ENCODE assay signal across 7 mouse cellular contexts in genomic region chr17:25507799-25508198, GRCm38 (mm10). TPM values are rescaled to one million over a fixed set of nuclear protein-coding genes. Genes with fewer than 3 reads are reported as not detected.
DNase-seq lines count a peak whose midpoint lies in the region; ATAC-seq lines count a peak whose summit lies in the region.

No protein-coding gene starts in this region.

- no peak overlapping the region for H3K4me2 ChIP-seq in forebrain, embryonic 14.5 days (ENCODE audit: low read length)
- H3K4me2 ChIP-seq in hindbrain, embryonic 16.5 days (ENCODE audit: low read length), result no peak overlapping the region

- ATAC-seq in forebrain, embryonic 14.5 days, result peak; percentile 12; the same call in 1 of the 2 replicates
- ATAC-seq in hindbrain, embryonic 16.5 days, result peak; percentile 64

- no peak overlapping the region for H3K4me3 ChIP-seq in forebrain, embryonic 14.5 days (ENCODE audit: low read depth, low read length)
- H3K4me3 ChIP-seq in hindbrain, embryonic 16.5 days (ENCODE audit: low read length), result no peak overlapping the region
- no peak overlapping the region for H3K4me3 ChIP-seq in midbrain, embryonic 10.5 days

- DNase-seq in Muller cell, postnatal 12 days (ENCODE audit: inconsistent ontology term), result peak; percentile 71
- peak; percentile 29 to 54 for DNase-seq in adrenal gland, postnatal 4 days (ENCODE audit: low spot score in 2 of 2)
- DNase-seq in forebrain, embryonic 14.5 days (ENCODE audit: low spot score), result peak; percentile 66
- peak; percentile 47 for DNase-seq in left cerebral cortex, adult 11 months (ENCODE audit: low spot score)
- DNase-seq in midbrain, embryonic 10.5 days (ENCODE audit: low spot score), result peak; percentile 67
- peak; percentile 16 to 61 for DNase-seq in spleen, postnatal 10 days (ENCODE audit: low spot score in 2 of 2)

- no peak overlapping the region for H3K9ac ChIP-seq in forebrain, embryonic 14.5 days (ENCODE audit: low read length)
- no peak overlapping the region for H3K9ac ChIP-seq in hindbrain, embryonic 16.5 days (ENCODE audit: low read depth, low read length)

- no peak overlapping the region for H3K27ac ChIP-seq in forebrain, embryonic 14.5 days (ENCODE audit: low read depth, low read length)
- no peak overlapping the region for H3K27ac ChIP-seq in hindbrain, embryonic 16.5 days (ENCODE audit: low read depth, low read length)
- peak overlapping the region; percentile 28; the same call in 1 of the 2 replicates for H3K27ac ChIP-seq in midbrain, embryonic 10.5 days (replicated peaks)

- H3K4me1 ChIP-seq in forebrain, embryonic 14.5 days (ENCODE audit: control insufficient read depth, insufficient read depth, low read length), result no peaks in the 10 kb centered on the region
- 0 out of 2 replicates have a peak, but pooled peaks cover 3% of the 10 kb centered on the region for H3K4me1 ChIP-seq in hindbrain, embryonic 16.5 days (ENCODE audit: control insufficient read depth, insufficient read depth, low read depth, low read length)
- H3K4me1 ChIP-seq in midbrain, embryonic 10.5 days, result no peaks in the 10 kb centered on the region

- H3K36me3 ChIP-seq in forebrain, embryonic 14.5 days (ENCODE audit: control insufficient read depth, insufficient read depth, low read length), result no peaks in the 10 kb centered on the region
- no peaks in the 10 kb centered on the region for H3K36me3 ChIP-seq in hindbrain, embryonic 16.5 days (ENCODE audit: control insufficient read depth, insufficient read depth, low read length)
- no peaks in the 10 kb centered on the region for H3K36me3 ChIP-seq in midbrain, embryonic 10.5 days

- 21% methylated on average over 3 of the region's 3 CpGs for WGBS in forebrain, embryonic 14.5 days
- WGBS in hindbrain, embryonic 16.5 days, result 24% methylated on average over 3 of the region's 3 CpGs
- 35% methylated on average over 3 of the region's 3 CpGs for WGBS in midbrain, embryonic 10.5 days

- no peaks in the 10 kb centered on the region for H3K27me3 ChIP-seq in forebrain, embryonic 14.5 days (replicated peaks; ENCODE audit: control insufficient read depth, insufficient read depth, low read length)
- no peaks in the 10 kb centered on the region for H3K27me3 ChIP-seq in hindbrain, embryonic 16.5 days (replicated peaks; ENCODE audit: control insufficient read depth, insufficient read depth, low read length)
- peaks cover 9% of the 10 kb centered on the region; the same call in 1 of the 2 replicates for H3K27me3 ChIP-seq in midbrain, embryonic 10.5 days (ENCODE audit: low read depth, poor library complexity, severe bottlenecking)

- H3K9me3 ChIP-seq in forebrain, embryonic 14.5 days (replicated peaks; ENCODE audit: control insufficient read depth, low read length), result no peaks in the 10 kb centered on the region
- H3K9me3 ChIP-seq in hindbrain, embryonic 16.5 days (ENCODE audit: control insufficient read depth, low read length), result no peaks in the 10 kb centered on the region
- no peaks in the 10 kb centered on the region for H3K9me3 ChIP-seq in midbrain, embryonic 10.5 days (replicated peaks)

RNA-seq across cellular contexts. Expression of gene Sstr5, which starts 10.7 kb away (rescaled TPM):
- under 1 TPM; 0.14 to 0.22 TPM for total RNA-seq in adrenal gland, postnatal 4 days (2021)
- 0.13 and 0.20 TPM in 2 replicates for polyA plus RNA-seq in forebrain, embryonic 14.5 days (2014; fragmentation: Nextera tagmentation; extraction: Ambion mirVana)
- 1.0 TPM in 2 replicates for polyA plus RNA-seq in hindbrain, embryonic 16.5 days (2015; fragmentation: Nextera tagmentation; extraction: Ambion mirVana)
- not detected in 2 replicates for polyA plus RNA-seq in midbrain, embryonic 10.5 days (2016; fragmentation: Nextera tagmentation; extraction: Ambion mirVana)

RNA-seq across cellular contexts. Expression of gene Tekt4, which starts 53.4 kb away (rescaled TPM):
- total RNA-seq in adrenal gland, postnatal 4 days (2021), result not detected
- 1.2 and 1.4 TPM in 2 replicates for polyA plus RNA-seq in forebrain, embryonic 14.5 days (2014; fragmentation: Nextera tagmentation; extraction: Ambion mirVana)
- 1.4 and 1.9 TPM in 2 replicates for polyA plus RNA-seq in hindbrain, embryonic 16.5 days (2015; fragmentation: Nextera tagmentation; extraction: Ambion mirVana)
- 0.17 and 0.38 TPM in 2 replicates for polyA plus RNA-seq in midbrain, embryonic 10.5 days (2016; fragmentation: Nextera tagmentation; extraction: Ambion mirVana)
